Mouse (Mus musculus) liver, embryonic 14.5 days (tissue): Measurements from ENCODE around the gene Kcnj3.

ENCODE experiments used
- CTCF ChIP-seq: IDR thresholded peaks from 2 replicates; pipeline ENCODE4 v1.5.1; 2016; ENCODE audit warnings: antibody characterized with exemption, low read depth, control low read depth
- EP300 ChIP-seq: IDR thresholded peaks from 2 replicates; pipeline ENCODE4 v1.6.1; 2016; ENCODE audit warnings: antibody characterized with exemption, low read depth

DNA sequence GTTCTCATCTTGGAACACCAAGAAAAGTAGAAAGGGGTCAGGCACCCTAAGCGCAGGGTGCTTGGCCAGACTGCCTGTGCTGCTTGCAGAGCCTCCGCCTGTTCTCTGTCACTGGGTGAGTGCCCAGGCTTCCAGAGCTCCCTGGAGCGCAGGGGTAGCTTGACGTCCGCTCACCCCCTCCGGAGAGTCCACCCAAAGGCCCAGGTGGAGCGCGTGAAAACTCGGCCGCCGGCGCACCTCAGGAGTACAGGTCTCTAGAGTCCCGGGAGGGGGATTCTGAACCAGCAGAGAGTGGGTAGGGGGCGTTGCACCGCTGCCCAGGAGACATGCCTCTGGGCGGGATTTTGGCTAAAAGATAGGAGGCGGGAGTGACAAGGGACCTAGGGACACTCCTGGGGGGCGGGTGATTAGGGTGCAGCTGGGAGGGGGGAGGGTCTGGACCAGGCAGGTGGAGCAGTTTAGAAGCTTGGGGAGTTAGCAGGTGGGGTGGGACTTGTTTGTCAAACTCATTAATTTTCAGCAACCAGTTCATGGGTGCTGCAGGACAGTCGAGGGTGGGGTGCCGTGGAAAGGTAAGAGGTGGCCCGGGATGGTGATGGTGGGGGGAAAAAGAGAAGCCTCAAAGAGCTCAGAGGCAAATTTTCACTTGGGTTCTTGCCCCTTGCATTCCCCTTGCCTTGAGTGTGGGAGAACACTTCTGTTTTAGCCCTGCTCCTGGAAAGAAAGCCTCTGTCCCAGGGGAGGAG is 664 bp downstream of the Kcnj3 start:
- TF ChIP-seq CTCF (no peak), EP300 (no peak)
